Mouse (Mus musculus) lung, postnatal 25 days (tissue): ENCODE measurements at regions not wholly inside any gene's neighbourhood (a gene's known extent, or its start where the extent isn't known, plus 50 kb on each side); places are given as distances from the start of the nearest gene placed in this dataset.

ENCODE experiments used
- DNase-seq: peaks from one replicate; pipeline ENCODE4 v3.0.0; 2022; ENCODE audit warnings: low spot score

DNA sequence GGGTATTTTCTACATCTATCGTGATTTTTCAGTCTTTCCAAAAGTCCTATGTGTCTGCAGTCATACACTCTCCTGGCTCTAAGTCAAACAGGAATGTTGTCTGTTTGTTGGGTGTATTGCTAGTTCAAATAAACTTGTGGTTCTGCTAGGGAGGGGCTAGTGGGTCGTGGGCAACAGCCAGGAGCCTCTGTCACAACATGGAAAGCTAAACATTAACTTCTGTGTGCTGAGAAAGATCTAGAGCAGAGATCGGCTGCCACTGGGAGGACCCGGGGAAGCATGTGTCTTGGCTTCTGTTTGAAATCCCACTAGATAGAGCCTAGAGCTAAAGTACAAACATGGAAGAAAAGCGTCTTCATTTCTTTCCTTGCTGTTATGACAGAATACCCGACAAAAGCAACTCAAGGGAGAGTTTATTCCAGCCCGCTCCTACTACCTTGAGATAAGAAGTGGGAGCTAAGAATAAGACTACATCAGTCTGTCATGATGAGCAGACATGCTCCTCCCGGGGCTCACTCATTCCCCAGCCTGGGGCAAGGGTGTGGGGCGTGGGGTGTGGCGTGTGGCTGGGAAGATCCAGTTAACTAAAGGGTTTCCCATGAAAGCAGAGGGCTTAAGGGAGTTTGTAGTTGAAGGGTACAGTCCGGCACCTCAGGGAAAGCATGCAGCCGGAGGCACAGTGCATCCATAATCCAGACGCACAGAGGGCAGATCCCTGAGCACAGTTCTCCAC, 190.7 kb downstream of the Rybp start:
- DNase-seq, result no peak

DNA sequence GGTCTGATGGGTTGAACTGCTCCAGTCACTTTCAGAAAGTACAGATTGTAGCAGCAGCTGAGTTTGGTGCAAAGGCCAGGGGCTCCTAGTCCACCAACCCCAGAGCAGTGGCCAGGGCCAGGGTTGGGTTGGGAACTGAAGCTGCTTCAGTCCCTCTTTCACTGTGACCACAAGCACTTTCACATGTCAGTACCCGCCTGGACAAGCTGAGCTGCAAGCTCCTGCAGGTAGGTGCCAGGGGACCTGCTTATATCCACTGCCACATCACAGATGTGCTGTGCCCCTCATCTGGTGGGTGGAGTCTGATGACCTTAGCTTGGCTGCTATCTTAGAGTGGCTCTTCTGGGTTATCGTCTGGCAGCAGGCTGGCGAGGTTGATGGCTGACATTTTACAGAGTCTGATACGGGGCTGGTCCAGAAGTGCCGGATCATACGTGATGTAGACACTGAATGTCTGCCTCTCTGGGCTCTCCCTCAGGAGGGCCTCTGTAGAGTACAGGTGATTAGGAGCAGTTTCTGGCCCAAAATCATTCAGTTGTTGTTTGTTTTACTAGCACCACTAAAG, 192.6 kb downstream of the Rybp start:
- DNase-seq, result no peak

DNA sequence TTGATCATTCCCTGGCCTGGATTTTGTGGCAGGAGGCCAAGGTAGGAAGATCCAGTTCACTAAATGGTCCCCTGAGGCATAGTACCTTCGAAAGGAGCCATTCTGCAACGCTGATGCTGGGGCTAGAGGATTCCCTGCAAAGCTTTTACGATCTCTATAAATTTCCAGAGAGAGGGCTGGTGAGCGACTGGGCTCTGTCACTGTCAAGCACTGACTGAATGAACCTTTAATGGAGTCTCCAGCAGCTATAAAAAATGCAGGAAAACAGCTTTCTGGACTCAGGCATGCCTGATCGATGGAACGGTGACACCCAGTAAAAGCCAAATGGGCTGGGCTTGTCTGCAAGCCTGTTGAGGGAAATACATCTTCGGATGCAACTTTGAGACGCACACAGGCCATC, 194.4 kb downstream of the Rybp start:
- no peak for DNase-seq

DNA sequence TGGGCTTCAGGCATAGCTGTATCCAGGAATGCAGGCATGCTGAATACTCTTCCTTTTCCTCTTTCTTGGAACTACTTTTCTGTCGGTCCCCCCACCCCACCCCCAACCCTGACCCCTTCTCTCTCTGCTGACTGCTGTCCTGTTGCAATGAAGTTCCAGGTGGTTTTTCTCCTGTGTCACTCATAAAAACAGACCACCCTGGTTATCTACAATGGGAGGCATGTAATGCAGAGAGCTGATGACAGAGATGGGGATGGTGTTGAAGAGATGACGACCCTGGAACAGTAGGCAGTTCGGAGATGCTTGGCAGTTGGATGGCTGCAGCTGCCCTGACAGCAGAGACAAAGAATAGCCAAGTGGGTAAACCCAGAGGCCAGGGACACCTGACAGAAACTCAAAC, 195.5 kb downstream of the Rybp start:
- no peak for DNase-seq

DNA sequence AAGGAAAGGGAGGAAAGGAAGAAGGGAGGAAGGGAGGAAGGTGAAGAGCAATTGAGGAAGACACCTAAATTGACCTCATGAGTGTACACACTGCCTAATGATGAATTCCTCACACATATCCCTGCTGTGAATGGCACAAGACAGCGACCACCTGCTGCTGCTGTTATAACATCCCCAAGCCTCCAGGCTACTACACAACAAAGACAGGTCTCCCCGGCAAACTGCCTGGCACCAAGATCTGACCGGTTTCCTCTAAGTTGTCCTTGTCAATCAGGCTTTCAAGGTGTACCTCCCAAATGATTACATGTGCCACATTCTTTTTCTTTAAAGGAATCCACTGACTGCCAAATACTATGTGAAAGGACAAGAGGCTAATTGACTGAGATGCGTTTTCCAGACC, 198.7 kb downstream of the Rybp start:
- DNase-seq, result no peak

DNA sequence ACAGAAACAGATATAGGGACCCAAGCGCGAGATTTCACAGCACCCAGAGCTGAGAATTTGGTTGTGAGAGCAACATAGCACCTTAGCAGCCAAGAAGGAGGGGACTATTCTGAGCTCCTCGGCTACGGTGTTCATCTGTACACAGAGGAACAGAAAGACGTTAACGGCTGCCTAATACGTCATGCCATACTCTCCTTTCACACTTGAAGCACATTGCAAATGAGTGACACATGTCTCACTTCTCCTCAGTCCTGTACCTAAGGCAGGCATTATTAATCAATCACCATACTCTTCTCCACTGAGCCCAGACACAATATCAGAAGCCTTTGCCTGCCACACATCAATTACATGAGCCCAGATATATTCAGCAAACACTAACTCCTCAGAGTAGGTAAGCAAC, 200.5 kb downstream of the Rybp start:
- no peak for DNase-seq

DNA sequence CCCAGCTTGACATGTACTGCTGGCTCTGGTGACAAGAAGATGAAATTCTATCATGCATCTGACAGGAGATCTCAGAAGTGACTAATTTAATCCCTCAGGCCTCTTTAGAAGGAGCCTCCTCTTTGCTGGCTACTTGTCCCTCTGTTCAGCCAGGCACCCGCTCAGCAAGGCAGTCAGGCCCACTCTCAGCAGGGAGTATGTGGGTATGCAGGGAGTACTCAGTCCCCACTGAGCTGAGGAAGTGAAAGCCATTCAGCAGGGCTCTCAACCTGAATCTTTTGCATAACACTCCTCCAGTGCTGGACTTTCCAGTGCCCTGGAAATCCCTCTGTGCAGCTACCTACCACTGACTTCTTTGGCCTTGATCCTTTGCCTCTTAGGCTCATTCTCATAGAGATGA, 201.3 kb downstream of the Rybp start:
- DNase-seq, result no peak

DNA sequence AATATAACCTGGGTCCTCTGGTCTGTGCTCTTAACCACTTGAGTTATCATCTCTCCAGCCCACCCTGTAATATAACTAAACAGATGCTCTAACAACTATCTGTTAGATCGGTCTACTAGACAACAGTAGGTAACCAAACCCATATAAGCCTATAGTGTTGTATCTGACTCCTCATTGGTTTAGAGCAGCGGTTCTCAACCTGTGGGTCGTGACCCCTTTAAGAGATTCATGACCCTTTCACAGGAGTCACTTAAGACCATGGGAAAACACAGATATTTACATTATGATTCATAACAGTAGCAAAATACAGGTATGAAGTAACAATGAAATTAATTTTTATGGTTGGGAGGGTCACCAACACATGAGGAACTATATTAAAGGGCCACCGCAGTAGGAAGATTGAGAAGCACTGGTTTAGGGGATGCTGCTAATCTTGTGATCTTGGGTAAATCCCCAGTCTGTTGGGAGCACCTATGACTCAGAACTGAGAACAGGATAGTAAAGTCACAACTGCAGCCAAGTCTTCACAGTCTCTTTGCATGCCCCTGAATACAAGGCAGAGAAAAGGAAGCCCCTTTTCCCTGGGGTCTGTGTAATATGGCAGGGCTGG, 203.3 kb downstream of the Rybp start:
- DNase-seq, result no peak

DNA sequence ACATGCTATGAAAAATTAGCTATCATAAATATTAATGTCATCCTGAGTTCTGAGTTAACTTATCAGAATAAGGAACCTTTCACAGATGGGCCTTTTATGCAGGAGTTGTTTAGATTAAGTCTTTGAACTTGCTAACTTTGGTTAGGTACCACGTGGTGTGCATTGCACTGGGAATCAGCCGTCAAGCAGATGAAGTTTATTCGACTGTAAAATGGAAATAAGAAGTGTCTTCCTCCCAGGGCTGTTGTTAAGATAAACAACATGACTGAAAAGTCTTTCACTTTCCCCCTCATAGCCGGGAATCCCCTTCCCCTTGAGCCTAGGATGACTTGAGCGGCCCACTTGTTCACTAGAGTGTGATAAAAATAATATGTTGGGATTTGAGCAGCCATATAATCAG, 204.2 kb downstream of the Rybp start:
- no peak for DNase-seq

DNA sequence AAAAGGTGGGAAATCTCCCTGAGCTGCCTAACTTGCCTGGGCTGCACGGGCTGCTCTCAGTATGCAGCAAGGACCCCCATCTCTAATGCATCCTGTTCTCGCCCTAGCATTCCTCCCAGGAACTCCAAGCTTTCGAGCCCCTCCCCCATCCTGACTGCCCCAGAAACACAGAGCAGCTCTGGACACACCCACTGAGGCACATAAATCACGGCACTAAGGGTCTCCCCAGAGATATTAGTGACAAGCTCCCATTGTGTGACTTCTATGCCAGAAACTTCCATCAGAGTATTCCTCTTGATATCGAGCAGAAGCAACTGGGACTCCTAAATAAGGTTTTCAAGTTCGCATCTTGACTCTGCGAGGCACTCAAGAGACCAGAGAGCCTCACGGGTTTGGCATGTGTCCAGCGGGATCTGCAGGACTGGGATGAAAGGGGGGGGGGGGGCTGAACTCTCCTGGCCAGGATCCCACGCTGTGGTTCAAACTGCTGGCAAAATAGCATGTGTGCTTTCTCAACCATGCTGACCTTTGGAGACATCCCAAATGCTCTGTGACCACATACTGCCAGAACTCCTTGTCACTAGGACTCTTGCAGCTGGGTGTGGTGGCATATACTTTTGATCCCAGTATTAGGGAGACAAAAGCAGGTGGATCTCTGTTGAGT, 212.5 kb downstream of the Rybp start:
- peak; percentile 50 for DNase-seq

DNA sequence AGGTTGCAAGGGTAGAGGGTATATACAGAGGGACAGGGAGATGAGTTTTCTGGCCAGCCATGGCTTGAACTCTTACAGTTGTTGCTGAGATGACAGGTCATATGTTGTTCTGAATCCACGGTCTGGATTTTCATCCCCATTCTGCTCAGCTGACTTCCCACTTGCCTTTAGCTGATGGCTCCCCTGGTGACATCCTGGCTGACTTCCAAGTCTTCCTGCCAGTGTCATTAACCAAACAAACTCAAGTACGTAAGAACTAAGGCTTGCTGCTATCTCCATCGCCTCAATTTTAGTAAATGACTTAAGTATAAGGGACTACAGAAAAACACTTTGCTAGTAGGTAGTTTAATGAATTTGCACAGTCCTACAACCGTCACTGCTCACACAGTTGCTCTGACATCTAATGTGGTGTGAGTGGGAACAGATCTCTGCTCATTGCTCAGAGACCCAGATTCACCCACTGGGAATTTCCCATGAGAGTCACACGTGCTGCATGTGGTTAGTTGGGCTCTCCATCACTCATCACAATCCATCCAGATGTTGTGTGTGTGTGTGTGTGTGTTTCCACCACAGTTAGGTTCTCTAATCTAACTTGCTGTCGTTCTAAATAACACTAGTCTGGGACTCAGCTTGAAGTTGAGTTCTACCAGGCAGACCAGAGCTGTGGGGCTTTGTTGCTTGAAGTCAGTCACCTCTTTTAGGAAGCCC, 214.9 kb downstream of the Rybp start:
- DNase-seq, result no peak

DNA sequence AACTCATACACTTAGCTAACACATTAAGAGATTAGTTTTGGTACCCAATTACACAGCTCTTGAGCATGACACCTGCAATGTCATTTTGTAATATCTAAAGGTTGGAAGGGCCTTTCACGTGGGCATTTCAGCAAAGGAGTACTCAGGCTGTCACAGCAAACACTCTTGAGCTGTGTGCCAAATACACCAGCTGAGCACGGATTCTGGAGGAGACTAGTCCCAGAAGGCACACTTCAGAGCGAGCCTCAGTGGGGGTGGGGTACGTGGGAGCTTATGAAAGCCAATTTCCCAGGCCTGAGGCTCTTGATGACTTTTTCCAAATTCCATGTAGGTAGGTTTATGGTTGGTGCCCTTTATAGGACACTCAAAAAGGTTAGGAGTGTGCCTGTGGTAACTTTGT, 218.1 kb downstream of the Rybp start:
- peak; percentile 42 for DNase-seq

DNA sequence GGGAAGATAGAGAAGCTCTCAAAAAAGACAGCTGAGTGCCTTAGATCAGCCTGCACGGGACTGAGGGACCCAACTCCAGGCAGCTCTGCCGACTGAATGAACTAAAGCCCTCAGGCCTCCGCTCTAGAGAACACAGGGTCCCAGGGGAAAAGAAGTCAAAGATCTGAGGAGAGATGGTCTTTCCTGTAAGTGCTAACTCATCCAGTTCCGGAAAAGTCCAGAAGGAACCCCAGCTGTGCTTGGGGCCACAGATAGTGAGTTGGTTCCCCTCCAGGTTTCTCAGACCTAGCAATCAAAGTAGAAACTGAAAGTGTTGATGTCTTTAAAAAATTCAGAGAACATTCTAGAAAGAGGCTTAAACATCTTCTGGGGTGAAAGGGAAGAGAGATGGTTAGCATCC, 220.0 kb downstream of the Rybp start:
- no peak for DNase-seq

DNA sequence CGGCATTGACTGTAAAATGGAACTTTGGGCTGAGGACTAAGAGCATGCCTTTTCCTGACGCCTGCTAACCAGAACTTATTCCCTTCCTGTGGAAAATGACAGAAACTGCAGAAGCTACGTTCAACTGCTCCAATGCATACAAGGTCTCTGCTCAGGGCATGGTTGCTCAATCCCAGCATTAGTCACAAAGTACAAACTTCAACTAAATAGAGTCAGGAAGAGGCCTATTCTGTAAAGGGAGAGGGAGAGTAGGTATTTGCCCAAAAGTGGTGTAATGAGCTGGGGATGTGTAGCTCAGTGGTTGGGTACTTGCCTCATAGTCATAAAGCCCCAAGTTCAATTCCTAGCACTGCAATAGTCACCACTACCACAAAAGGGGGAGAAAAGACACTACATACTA, 221.7 kb downstream of the Rybp start:
- no peak for DNase-seq

DNA sequence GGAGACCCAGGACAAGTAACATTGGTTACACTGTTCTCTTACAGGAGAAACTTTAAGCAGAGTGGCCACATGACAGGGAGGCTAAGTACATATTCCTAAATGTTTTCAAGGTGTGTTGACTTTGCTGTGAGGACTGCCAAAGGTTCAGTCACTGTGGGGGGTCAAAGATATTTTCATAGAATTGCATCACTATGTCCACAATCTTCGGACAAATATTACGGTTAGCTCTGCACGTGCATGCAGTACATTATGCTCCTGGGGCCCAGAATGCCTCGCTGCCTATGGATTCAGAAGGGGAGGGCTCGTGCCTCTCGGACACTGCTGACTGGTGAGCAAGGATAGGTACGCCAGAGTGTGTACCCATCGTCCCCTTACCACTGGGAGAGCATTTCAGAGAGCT, 224.3 kb downstream of the Rybp start:
- peak; percentile 49 for DNase-seq

DNA sequence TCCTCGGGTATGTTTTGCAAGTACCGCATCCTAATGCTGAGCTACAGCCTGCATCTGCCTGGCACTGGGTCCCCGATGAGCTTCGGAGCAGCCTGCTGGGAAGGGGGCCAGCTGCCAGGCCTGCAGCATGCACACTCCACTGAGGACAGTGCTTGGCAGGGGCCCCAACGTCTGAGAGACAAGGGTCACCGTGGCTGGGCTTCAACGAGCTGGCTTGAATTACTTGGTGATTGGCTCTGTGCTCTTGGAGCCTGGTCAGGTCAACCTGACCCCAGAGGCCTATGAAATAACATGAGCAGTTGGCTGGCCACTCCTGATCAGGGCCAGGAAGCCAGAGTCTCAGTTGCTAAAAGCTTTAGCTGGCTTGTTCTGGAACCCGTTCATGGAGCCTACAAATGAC, 227.5 kb downstream of the Rybp start:
- peak; percentile 41 for DNase-seq

DNA sequence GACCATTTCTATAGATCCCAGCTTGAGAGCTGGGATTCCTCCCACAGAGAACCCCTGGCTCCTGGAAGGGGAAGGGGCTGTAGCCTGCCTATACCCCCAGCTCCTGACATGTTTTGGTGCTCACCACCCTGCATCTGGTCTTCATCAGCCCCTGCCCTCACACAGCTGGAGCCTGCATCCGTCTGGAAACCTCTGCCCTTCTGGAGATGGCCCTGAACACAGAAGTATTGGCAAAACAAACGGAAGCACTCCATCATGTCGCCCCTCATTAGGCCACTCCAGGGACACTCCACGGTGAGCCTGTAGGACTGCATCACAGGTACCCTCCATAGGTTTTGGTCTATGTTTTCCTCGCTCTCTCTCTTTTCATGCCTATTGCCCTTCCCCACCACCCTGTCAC, 231.3 kb downstream of the Rybp start:
- DNase-seq, result no peak

DNA sequence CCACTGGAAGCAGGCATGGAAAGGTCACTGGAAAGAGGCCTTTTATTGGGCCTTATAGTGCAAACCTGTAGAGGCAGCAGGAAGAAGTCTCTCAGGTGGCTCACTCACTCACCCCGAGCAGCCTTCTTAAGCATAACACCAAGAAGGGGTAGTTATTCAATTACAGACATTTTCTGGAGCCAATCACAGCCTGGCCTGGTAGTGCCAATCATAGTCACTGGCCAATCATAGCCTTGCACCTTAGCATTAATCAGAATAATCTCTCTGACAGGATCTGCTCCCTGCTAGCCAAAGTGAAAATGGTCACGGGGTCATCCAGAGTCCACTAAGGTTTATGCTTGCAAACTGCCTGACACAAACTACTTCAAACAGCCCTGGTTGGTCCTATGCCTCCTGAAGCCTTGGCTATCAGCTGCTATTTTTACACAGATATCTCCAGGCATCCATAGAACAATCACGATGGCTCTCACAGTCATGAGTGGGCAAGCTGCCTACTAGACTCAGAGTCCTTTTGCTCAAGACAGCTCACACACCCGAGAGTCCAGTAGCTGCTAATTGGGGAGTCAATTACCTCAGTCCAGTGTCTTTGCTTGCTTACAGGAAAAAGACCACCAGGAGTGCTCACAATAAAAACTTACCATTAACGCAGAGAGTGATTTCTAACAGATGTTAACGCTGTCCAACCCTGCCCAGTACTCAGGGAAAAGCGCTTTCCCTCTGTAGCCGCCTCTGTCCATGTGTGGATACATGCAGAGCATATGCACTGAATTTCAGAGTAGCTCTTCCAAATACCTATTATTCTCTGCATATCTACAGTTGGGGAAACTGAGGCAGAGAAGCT, 234.1 kb downstream of the Rybp start:
- no peak for DNase-seq

DNA sequence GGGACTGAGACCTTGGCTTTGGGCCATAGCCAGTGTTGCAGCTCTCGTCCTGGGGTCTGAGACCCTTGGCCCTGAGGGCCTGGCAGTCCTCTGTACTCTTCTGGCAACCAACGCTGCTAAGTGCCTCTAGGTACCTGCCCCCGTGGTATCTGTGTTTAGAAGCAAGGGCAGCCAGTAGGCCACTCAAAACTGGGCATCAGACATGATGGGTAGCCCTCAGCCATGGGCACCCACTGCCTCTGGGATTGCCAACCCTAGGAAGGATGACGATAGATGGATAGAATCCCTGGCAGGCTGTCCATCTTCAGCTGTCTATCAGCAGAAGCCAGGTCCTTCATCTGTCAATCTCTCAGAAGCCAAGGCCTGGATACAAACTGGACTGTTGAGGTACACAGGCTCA, 234.9 kb downstream of the Rybp start:
- DNase-seq, result no peak

DNA sequence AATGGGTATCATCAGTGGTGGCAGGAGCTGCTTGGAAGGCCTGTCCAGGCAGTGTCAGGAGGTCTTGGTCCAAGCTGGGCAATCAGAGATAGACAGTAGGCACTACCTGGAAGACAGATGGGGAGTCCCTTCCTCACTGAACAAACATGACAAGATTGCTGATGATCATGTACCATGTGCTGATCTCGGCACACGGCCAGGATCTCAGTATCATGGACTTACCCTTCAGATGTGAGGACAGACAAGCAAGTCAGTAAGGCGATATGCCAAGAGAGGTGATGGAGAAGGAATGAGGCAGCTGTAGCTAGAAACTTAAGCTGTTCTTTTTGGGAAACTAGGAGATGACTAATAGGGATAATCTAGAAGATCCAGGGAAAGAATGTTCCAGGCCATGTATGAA, 238.2 kb downstream of the Rybp start:
- no peak for DNase-seq

DNA sequence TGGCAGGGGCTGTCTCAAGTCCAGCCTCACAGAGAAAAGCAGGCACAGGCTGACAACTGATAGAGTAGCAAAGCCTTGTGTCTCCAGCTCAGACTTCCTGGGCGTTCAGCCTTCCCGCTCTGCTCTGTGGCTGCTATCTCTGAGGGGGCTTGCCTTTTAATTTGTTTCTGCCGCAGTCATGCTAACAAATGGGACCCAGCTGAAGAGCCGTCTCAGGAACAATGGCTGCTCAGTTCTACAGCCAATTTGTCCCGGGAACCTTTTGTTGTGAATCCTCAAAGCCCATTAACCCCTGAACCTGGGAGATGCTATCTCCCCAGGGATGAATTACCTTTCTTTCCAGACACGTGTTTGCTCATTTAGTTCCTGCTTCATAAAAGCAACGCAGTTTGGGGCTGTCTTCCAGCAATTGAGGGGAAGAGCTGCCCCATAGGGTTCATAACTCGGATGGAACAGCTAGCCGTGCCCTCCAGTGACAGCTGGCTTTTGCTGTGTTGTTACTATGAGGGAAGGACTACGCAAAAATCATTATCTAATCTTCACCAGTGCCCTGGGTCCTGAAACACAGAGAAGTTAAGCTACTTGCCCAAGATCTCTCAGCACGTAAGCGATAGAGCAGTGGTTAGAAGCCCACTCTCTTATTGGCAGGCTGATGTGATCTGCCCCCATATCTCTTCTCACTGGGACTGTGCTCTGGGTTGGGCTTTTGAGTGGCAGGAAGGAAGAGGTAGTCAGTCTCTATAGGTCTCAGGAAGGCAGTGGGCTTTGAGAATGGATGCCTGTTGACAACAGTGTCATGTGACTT, 240.9 kb downstream of the Rybp start:
- DNase-seq, result no peak
